Mouse (Mus musculus) bone marrow macrophage, adult 2 months (primary cell): ENCODE results near the gene Top3a.

Experiments used
- CTCF ChIP-seq: IDR thresholded peaks from 2 replicates; pipeline ENCODE4 v1.5.1; 2012; ENCODE audit warnings: low read depth, mild to moderate bottlenecking, low read length, moderate library complexity
- POLR2A ChIP-seq: IDR thresholded peaks from 2 replicates; pipeline ENCODE4 v1.6.1; 2012; ENCODE audit warnings: mild to moderate bottlenecking, low read depth, low read length, borderline replicate concordance

- TF ChIP-seq CTCF (no peak), POLR2A (no peak)
Observed at GRCm38 (mm10) chr11:60766969-60767368, 10.2 kb downstream of the Top3a start.
